Mouse (Mus musculus) skeletal muscle tissue, adult 2 months (tissue): Measurements from ENCODE around the gene Gm20532.

Experiments used
- DNase-seq: peaks from one replicate; pipeline ENCODE4 v3.0.0-alpha.2; 2012; ENCODE audit warnings: low read depth, low spot score

Gm20532 gene

GRCm38 (mm10) chr2:26573807-26574206, 12.6 kb upstream of the Gm20532 start:
- DNase-seq: no peak

- DNase-seq: no peak
These were observed 11.6 kb upstream of the Gm20532 start for GRCm38 (mm10) chr2:26574862-26575261.

- DNase-seq: no peak
These were observed 11.1 kb upstream of the Gm20532 start for GRCm38 (mm10) chr2:26575378-26575777.

- no peak for DNase-seq
These were observed 10.6 kb upstream of the Gm20532 start for GRCm38 (mm10) chr2:26575865-26576264.

GRCm38 (mm10) chr2:26576462-26576861, 10.0 kb upstream of the Gm20532 start:
- no peak for DNase-seq

- DNase-seq: peak; percentile 53
These were observed 8.1 kb upstream of the Gm20532 start for GRCm38 (mm10) chr2:26578369-26578768.

GRCm38 (mm10) chr2:26579714-26580113, 6.7 kb upstream of the Gm20532 start, which contains the start of gene Egfl7:
Gene Egfl7 (plus strand): TSS chr2:26580014.
- no peak for DNase-seq

- no peak for DNase-seq
These were observed 5.7 kb upstream of the Gm20532 start for GRCm38 (mm10) chr2:26580751-26581150.

GRCm38 (mm10) chr2:26582203-26582602, 4.2 kb upstream of the Gm20532 start:
- no peak for DNase-seq

- DNase-seq: no peak
These were observed 3.7 kb upstream of the Gm20532 start for GRCm38 (mm10) chr2:26582741-26583140.

- peak; percentile 58 for DNase-seq
These were observed 2.8 kb upstream of the Gm20532 start for GRCm38 (mm10) chr2:26583640-26584039.

GRCm38 (mm10) chr2:26585713-26586112, 726 bp upstream of the Gm20532 start:
- DNase-seq: no peak

GRCm38 (mm10) chr2:26587044-26587405, 586 bp downstream of the Gm20532 start:
- DNase-seq: no peak

- no peak for DNase-seq
These were observed 2.1 kb downstream of the Gm20532 start for GRCm38 (mm10) chr2:26588573-26588972.

- DNase-seq: no peak
These were observed 2.8 kb downstream of the Gm20532 start for GRCm38 (mm10) chr2:26589284-26589683.

- DNase-seq: no peak
These were observed 3.8 kb downstream of the Gm20532 start for GRCm38 (mm10) chr2:26590282-26590681.

GRCm38 (mm10) chr2:26590962-26591361, 4.5 kb downstream of the Gm20532 start:
- DNase-seq: no peak

- no peak for DNase-seq
These were observed 5.0 kb downstream of the Gm20532 start for GRCm38 (mm10) chr2:26591416-26591815.

- no peak for DNase-seq
These were observed 7.0 kb downstream of the Gm20532 start for GRCm38 (mm10) chr2:26593211-26594021.

GRCm38 (mm10) chr2:26594022-26594346, 7.5 kb downstream of the Gm20532 start:
- no peak for DNase-seq

GRCm38 (mm10) chr2:26594461-26594933, 8.1 kb downstream of the Gm20532 start:
- DNase-seq: no peak

- DNase-seq: no peak
These were observed 8.7 kb downstream of the Gm20532 start for GRCm38 (mm10) chr2:26594934-26595724.
